Mouse (Mus musculus): ENCODE results near the gene Nav1.

DNA sequence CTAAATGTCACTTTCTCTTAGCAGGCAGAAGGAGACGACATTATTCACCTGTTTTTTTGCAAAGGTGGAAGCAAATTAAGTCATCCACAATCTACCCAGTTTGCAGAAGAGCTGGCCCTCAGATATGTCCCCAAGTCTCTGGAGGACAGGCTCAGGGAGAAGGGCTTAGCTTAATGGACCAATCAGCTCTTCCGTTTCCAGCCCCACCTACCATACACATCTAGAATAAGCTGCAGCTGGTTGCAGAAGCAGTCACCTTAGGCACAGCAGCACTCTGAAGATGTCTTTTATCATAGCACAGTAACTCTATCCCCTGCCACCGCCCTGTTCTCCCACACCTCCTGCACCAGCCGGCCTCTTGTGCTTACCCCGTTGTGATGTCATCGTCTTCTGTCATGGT is 75.1 kb downstream of the Nav1 start:
- TF ChIP-seq CTCF (IDR thresholded peaks at IDR 0.05; ENCODE audit: low read depth) (no peak), EP300 (optimal IDR thresholded peaks at IDR 0.05) (no peak)

Measured in stomach, postnatal 0 days (tissue).